Mouse (Mus musculus) frontal cortex, postnatal 36 days (tissue): ENCODE data around the gene Fubp3.

Experiments
- DNase-seq, 2 experiments: peaks; one replicate each; pipeline ENCODE4 v3.0.0; 2022; ENCODE audit warnings: low spot score in 2 of 2

Gene Fubp3

DNA sequence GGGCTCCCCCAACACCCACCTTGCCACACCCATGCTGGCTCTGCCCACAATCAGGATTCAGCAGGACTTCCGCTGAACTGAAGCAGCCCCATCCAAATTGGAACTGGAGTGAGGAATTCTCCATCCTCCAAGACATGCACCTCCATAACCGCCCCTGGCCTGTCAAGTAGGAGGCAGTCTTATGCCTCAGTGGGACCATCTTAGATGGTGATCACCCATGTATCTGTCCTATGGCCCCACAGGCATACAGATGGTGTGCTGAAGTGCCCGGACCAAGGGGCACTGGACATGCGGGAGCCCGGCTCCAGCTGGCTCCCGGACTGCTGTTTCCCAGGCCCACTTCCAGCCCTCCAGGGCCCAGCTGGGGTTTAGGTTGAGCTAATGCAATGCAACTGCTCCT lies 46.8 kb downstream of the Fubp3 start:
- DNase-seq = no peak

DNA sequence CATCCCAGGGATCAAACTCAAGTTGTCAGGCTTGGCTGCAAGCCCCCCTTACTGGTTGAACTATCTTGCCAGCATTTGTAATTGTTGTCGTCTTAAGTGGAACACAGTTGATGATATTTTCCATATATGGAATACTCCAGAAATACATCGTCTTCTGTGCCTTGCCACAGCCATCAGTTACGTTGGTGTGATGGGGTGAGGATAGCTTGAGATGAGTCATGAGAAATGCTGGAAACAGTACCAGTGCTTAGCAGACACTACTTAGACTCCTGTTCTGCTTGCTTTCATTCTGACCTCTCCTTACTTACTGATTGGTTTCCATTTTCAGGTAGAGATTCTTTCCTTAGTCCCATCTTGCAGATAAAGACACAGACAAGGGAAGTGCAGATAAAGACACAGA lies 61.1 kb downstream of the Fubp3 start:
- no peak for DNase-seq

DNA sequence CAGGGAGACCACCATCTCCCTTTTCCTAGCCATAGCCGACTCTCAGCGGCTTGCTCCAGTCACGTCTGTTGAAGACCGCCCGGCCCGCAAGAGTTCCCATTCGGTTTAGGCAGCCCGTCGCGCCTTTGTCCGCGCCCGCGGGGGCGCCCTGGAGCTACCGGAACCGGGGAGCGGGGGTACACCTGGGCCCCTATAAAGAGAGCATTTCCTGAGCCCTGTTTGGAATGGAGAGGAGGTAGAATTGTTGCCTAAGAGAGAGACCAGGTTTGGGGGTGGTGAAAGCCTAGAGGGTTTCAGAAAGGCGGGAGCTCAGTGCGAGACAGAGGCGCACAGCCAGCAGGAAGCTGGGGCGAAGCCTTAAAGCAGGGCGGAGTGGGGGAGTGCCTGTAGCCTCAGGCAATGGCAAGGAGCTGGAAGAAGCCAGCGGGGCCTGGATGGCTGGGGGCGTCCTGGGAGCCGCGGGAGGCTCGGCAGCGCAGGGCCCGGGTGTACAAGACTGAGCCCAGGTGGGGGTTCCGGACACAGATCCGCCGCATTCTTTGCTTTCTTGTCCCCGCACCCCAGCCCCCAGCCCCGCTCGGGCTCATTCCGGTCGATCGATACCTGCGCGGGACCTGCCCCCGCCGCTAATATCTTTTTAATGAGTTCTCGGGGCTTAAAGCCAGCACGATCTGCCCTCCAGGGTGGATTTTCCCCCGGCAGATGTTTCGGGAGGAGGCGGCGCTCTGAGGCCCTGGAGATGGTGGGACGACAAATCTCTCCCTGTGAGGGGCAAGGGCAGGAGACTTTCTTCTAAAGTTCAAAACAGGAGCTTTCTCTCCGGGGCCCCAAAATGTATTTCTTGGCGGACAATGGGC lies 63.1 kb downstream of the Fubp3 start:
- DNase-seq = no peak

- DNase-seq = no peak
Observed at GRCm38 (mm10) chr2:31636138-31636741, 63.8 kb downstream of the Fubp3 start.

DNA sequence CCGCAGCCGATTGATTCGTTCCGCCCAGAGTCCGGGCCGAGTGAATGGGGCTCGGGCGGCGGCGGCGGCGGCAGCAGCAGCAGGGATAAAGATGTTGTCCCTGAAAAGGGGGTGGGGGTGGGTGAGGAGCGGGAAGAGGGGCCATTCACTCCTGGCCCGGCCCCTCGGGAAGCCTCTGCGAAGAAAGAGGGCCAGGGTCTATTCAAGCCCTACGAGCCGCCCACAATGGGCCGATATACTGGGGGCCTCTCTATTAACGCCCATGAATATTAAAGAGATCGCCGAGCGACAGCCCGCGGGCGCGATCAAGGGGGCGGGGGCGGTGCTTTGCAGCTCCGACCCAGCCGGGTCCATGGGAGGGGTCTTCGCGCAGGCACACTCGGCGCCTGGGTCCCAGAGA lies 64.3 kb downstream of the Fubp3 start:
- no peak for DNase-seq

- DNase-seq = no peak
Observed at GRCm38 (mm10) chr2:31637311-31637710, 64.9 kb downstream of the Fubp3 start.

GRCm38 (mm10) chr2:31637807-31638206 lies 65.4 kb downstream of the Fubp3 start:
- no peak for DNase-seq

- DNase-seq = no peak
Observed at GRCm38 (mm10) chr2:31638581-31639465, 66.4 kb downstream of the Fubp3 start.

- no peak for DNase-seq
Observed at GRCm38 (mm10) chr2:31639466-31639760, 67.0 kb downstream of the Fubp3 start.

- DNase-seq = no peak
Observed at GRCm38 (mm10) chr2:31639901-31640608, 67.6 kb downstream of the Fubp3 start, which contains the start of gene Prdm12. Prdm12 (plus strand) TSS chr2:31640037.

DNA sequence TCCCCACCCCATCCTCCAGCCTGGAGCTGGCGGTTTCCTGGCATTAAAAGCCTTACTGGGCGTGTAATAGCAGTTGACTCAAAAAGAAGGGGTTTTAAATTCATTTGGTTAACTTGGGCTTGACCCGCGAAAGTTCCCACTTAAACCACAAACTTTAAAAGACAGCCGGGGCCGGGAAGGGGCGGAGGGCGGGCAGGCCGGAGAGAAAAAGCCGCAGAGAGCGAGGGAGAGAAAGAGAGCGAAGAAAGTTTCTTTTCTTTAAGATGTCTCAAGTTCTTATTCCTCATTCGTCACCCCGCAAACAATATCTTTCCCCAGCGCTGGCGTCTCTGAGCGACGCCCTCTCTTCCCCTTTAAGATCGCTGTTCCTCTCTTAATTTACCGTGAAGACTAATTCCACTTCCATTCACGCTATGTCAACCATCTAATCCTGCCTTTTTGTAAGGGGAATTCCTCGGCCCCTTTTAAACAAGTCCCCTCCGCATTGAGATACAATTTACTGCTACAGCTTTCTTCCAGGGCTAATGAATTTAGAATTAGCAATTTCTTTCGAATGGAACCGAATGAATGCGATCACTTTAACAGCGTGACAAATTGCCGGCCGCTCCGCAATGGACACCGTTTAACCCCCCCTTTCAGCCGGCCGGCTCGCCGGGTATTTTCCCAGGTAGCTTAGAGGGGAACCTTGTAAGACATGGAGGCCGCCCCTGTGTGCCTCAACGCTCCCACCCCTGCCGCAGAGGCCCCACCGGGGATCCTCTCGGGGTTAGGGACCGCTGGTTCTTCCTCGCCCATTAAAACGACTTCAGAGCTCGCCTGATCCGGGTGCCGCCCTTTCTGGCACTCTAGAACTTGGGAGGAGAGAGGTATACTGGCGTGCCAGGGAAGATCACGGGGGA lies 68.4 kb downstream of the Fubp3 start:
- no peak for DNase-seq

DNA sequence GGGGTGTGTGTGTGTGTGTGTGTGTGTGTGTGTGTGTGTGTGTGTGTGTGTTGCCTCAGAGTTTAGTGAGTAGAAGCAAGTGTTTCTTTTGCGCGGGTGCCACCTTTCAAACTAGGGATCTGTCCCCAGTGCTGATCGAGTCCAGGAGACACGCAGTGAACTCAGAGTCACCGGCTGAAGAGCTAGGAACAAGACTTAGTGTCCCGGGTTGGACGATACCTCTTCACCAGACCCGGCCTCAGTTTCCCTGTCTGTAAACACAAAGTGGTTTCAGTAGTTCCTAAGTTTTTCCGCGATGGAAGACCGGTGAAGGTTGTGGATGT lies 69.0 kb downstream of the Fubp3 start:
- no peak for DNase-seq

GRCm38 (mm10) chr2:31641929-31642328 lies 69.5 kb downstream of the Fubp3 start:
- DNase-seq = no peak

GRCm38 (mm10) chr2:31653971-31654853 lies 81.8 kb downstream of the Fubp3 start:
- DNase-seq = peak; percentile 75 to 87

GRCm38 (mm10) chr2:31654854-31655559 lies 82.6 kb downstream of the Fubp3 start:
- DNase-seq = peak; percentile 67 to 70

DNA sequence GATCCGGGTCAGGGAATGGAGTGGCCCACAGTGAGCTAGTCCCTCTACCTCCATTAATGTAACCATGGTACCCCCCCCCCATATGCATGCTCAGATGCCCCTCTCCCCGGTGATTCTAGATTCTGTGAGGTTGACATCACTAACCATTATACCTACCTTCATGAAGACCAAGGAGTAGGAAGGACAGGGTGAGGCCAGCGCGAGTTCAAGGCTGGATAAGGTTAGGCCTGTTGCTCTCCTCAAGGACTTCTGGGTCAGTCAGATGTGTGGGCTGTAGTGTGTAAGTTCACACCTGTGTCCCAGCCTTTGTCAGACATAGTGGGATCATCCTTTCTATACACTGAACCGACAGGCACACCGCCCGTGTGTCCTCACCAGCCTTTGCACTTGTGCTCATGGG lies 83.9 kb downstream of the Fubp3 start:
- no peak for DNase-seq

DNA sequence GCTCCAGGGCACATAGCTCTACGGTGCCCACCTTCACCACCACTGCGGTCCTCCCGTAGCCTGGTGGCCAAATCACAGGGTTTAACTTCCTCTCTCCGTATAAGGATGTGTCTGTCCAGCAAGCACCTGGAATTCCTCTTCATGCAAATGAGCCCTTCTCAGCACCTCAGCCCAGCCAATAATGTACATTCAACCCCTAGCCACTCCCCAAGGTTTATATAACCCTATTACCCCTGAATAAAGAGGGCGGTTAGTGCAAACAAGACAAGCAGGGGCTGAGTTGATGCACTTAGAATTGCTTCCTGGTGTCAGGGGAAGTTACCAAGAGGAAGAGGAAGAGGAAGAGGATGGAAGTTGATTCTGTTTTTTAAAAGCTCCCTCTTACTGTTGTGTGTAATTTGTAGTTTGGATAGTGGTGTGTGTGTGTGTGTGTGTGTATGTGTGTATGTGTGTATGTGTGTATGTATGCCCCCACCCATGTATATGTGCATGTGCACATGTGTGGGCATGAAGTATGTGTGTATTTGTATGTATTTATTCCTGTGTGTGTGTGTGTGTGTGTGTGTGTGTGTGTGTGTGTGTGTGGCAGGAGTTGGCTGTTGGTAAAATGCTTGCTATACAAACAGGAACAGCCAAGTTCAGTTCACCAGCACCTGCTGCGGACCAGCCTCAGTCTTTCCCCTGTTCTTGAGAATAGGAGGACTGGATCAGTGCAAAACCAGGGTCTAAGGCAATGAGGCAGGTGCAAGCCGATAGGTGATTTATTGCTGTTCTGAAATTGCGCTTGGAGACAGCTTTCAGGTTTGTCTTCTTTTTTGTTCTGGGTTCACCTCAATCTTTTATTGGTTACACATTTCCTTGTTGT lies 90.7 kb downstream of the Fubp3 start:
- no peak for DNase-seq

DNA sequence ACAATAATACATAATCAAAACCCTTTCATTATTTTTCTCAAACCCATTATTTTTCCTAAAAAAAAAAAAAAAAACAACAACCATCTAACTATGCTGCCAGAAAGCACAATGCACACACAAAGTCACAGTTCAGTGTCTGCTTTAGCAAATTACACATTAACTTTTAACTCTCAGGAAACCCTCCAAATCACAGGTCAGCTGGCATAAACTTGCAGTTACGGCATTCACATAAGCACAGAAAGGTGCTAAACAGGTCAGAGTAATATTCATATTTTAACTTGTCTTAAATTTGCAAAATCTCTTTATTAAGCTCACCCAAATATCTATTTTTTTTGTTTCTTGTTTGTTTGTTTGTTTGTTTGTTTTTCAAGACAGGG lies 91.3 kb downstream of the Fubp3 start:
- no peak for DNase-seq
